Mouse (Mus musculus) ES-E14 (cell line): ENCODE data around the gene Xlr3a. TPM values are rescaled to one million over a fixed set of nuclear protein-coding genes. Genes with fewer than 3 reads are reported as not detected.

ENCODE experiments used
- DNase-seq: peaks from one replicate; pipeline ENCODE4 v3.0.0-alpha.2; 2013; ENCODE audit warnings: low read depth, low spot score
- H3K27ac ChIP-seq: 2 replicates; pipeline ENCODE4 v1.5.1; 2012; ENCODE audit warnings: low read depth, mild to moderate bottlenecking, low read length, moderate library complexity, mixed read lengths; ENCODE audit not compliant: poor library complexity, insufficient read depth, severe bottlenecking
- H3K36me3 ChIP-seq: 2 replicates; pipeline ENCODE4 v1.6.1; 2012; ENCODE audit warnings: mild to moderate bottlenecking, low read length, moderate library complexity, mixed read lengths; ENCODE audit not compliant: control insufficient read depth, poor library complexity, insufficient read depth, severe bottlenecking
- H3K4me1 ChIP-seq, 2 experiments: fragments of 150-350 bp in 1 of 2; sonication (generic) in 1 of 2; 2 replicates each; pipeline ENCODE4 v1.6.1; 2012; ENCODE audit warnings: low read length in 2 of 2, mild to moderate bottlenecking in 1 of 2, mixed read lengths in 1 of 2; ENCODE audit not compliant: control insufficient read depth in 2 of 2, insufficient read depth in 2 of 2, poor library complexity in 1 of 2
- H3K4me3 ChIP-seq, 2 experiments: fragments of 150-350 bp in 1 of 2; sonication (generic) in 1 of 2; 2 replicates each; pipeline ENCODE4 v1.5.1; 2012; ENCODE audit warnings: low read length in 2 of 2, low read depth in 1 of 2, mild to moderate bottlenecking in 1 of 2, mixed read lengths in 1 of 2; ENCODE audit not compliant: insufficient read depth in 1 of 2, poor library complexity in 1 of 2, severe bottlenecking in 1 of 2
- H3K9ac ChIP-seq: 2 replicates; pipeline ENCODE4 v1.6.1; 2012; ENCODE audit warnings: low read depth, mild to moderate bottlenecking, low read length, mixed read lengths; ENCODE audit not compliant: poor library complexity, insufficient read depth, severe bottlenecking
- H3K9me3 ChIP-seq: fragments of 150-350 bp; sonication (generic); 2 replicates; pipeline ENCODE4 v1.6.1; 2012; ENCODE audit warnings: low read depth, mild to moderate bottlenecking, low read length; ENCODE audit not compliant: control insufficient read depth, insufficient read depth
- CHD2 ChIP-seq: IDR thresholded peaks from 2 replicates; pipeline ENCODE4 v1.6.1; 2014; ENCODE audit warnings: mild to moderate bottlenecking, low read depth, low read length, inconsistent platforms
- HCFC1 ChIP-seq: IDR thresholded peaks from 2 replicates; pipeline ENCODE4 v1.6.1; 2012; ENCODE audit warnings: low read length, inconsistent platforms, borderline replicate concordance; ENCODE audit not compliant: insufficient read depth
- MAFK ChIP-seq: IDR thresholded peaks from 2 replicates; pipeline ENCODE4 v1.6.1; 2014; ENCODE audit warnings: mild to moderate bottlenecking, low read depth, low read length, inconsistent platforms; ENCODE audit not compliant: insufficient read depth
- ZC3H11A ChIP-seq: IDR thresholded peaks from 2 replicates; pipeline ENCODE4 v1.6.1; 2012; ENCODE audit warnings: low read depth, mild to moderate bottlenecking, inconsistent platforms, low read length, borderline replicate concordance
- ZNF384 ChIP-seq: IDR thresholded peaks from 2 replicates; pipeline ENCODE4 v1.6.1; 2012; ENCODE audit warnings: low read depth, low read length, inconsistent platforms
- in situ Hi-C, 2 experiments: fragments of 600-800 bp; cut with MboI; formaldehyde crosslinking; loops; one replicate each; pipeline ENCODE4 v1.15.1; 2025; ENCODE audit warnings: low sequenced_read_pairs in 2 of 2, inconsistent platforms in 1 of 2; ENCODE audit not compliant: unreplicated experiment in 2 of 2
- total RNA-seq: library from RNA; depleted of rRNA; stranded (reverse); fragments of 300-350 nt; gene quantifications from 2 replicates; pipeline ENCODE4 v1.2.3, GENCODE M21; 2012

The Xlr3a gene
- total RNA-seq, 1 experiment = 28.8 TPM

DNA sequence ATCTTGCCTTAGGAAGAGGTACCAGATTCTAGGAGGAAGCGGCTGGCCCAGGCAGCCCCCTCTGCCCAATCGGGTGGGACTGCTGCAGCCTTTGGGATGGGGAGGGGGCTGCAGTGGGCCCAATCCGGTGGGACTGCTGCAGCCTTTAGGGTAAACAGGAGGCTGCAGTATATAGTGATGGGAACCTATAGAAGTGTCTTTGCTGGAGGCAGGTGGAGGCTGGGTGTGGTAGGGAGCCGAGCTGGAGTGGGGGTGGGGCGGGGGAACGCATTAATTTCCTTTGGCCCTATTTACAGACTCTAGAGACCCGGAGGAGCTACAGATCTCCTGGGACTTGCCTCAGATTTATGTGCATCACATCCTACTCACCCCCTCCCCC, 32.5 kb downstream of the Xlr3a start, which contains the start of gene Pnma3:
Pnma3 (plus strand) TSS at position 373 of the 379 bp plus-strand sequence.
- H3K4me3 ChIP-seq = peak within 1 kb of the TSS; percentile 3 to 11; a peak in 2 of 4 replicates
- TF ChIP-seq MAFK = no peak
- TF ChIP-seq ZC3H11A = no peak
- TF ChIP-seq CHD2 = no peak
- TF ChIP-seq HCFC1 = no peak
- TF ChIP-seq ZNF384 = no peak

DNA sequence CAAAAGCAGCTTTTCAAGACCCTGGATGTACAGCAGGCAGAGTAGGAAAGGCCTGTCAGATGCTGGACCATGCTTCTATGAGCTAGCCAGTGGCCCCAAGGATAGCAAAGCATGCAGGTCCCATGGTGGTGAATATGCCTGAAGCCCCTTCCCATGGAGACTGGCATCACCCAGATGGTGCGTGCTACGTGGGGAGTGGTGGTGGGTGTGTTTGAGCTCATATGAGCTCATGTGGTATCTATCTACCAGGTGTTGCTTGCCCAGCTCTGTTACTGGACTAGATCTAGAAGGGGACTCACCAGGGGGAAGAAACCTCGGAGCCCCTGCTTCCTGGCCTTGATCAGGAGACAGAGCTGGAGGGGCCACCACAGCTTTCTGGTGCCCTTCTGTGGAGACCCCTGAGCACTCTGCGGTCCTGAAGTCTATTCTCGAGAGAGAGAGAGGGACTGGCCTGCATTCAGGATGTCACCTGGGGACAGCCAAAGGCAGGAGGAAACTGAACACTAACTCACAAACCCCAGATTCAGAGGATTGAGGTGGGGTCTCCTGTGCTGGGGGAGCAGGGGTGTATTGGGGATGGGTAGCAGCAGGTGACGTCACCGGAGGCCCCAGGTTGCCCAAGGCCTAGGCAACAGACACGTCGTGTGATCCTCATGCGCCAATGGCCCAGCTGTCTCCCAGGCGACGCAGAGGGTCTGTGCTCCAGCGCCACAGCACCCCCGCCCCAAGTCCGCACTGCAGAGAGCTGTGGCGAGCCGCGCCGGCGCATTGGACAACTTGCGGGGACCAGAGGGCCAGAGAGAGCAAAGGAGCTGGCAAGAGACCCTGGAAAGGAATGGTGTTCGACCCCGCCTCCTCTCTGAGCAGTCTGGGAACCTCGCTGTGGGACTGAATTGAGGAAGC, 33.1 kb downstream of the Xlr3a start:
- Histone ChIP-seq H3K9me3 (no peaks in the 10 kb centered on the region), H3K4me1 (peaks cover 0 to 2% of the 10 kb centered on the region in 2 experiments; a peak in 1 of 4 replicates), H3K4me3 (peak overlapping the region; percentile 3 to 11; a peak in 2 of 4 replicates), H3K9ac (no peak overlapping the region), H3K36me3 (no peaks in the 10 kb centered on the region), H3K27ac (no peak overlapping the region)
- no peak for DNase-seq
- TF ChIP-seq MAFK (no peak), CHD2 (no peak), ZC3H11A (no peak), HCFC1 (no peak), ZNF384 (no peak)
- in situ Hi-C loops = loop anchor here in 1 of 2 experiments (25.0 kb wide), 1 partner anchor 374 kb away; the partner anchor contains the start of gene Trex2

More for the DNA sequence above, 32.5 kb downstream of the Xlr3a start, which contains the start of gene Pnma3:
- H3K9me3 ChIP-seq = no peaks in the 10 kb centered on the region
- peaks cover 0 to 2% of the 10 kb centered on the region in 2 experiments; a peak in 1 of 4 replicates for H3K4me1 ChIP-seq
- no peak for DNase-seq
- H3K9ac ChIP-seq = no peak within 1 kb of the TSS
- in situ Hi-C loops = loop anchor here in 1 of 2 experiments (25.0 kb wide), 1 partner anchor 373 kb away; the partner anchor contains the start of gene Trex2
- H3K27ac ChIP-seq = no peak within 1 kb of the TSS
- H3K36me3 ChIP-seq = no peaks in the 10 kb centered on the region

DNA sequence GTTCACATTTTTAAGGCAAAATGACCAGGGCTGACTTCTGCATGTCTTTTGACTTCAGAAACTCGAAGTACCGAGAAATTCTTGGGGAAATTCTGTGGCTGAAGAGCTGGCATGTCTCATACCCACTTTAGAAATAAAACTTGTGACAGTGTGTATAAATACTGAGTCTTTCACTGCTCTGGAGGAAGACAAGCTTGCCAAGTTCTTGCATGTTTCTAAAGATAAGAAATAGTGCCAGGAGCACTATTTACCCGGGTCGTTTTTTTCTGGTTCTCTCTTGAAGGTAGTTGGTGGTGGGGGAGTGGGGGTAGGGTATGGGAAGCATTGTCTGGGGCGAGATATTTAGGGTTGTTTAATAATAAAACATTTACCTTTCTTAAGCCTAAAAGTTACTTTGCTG, 34.6 kb downstream of the Xlr3a start:
- Histone ChIP-seq H3K27ac (no peak overlapping the region), H3K36me3 (no peaks in the 10 kb centered on the region), H3K4me1 (peaks cover 0 to 2% of the 10 kb centered on the region in 2 experiments; a peak in 1 of 4 replicates), H3K4me3 (no peak overlapping the region), H3K9me3 (no peaks in the 10 kb centered on the region), H3K9ac (no peak overlapping the region)
- in situ Hi-C loops = loop anchor here in 1 of 2 experiments (25.0 kb wide), 1 partner anchor 375 kb away; the partner anchor contains the start of gene Trex2
- TF ChIP-seq MAFK = no peak
- no peak for TF ChIP-seq ZNF384
- no peak for TF ChIP-seq CHD2
- no peak for TF ChIP-seq HCFC1
- TF ChIP-seq ZC3H11A = no peak
- DNase-seq = no peak

DNA sequence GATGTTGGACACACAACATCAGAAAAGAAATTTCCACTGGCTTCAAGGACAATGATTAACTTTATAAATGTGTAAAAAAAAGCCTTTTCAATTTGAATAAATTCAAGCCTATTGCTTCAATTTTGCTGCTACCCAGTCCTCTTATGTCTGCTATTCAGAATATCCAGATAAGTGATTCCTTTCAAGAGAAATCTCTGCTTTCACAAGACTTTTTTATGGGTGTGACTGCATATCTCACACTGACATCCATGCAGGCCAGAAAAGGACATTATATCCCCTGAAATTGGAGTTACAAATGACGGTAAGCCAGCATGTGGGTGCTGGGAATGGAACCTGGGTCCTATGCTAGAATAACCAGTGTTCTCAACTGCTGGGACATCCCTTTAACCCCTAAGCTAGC, 35.4 kb downstream of the Xlr3a start:
- Histone ChIP-seq H3K4me1 (peaks cover 0 to 2% of the 10 kb centered on the region in 2 experiments; a peak in 1 of 4 replicates), H3K9me3 (no peaks in the 10 kb centered on the region), H3K36me3 (no peaks in the 10 kb centered on the region), H3K4me3 (no peak overlapping the region), H3K27ac (no peak overlapping the region), H3K9ac (no peak overlapping the region)
- no peak for TF ChIP-seq ZNF384
- TF ChIP-seq HCFC1 = no peak
- no peak for TF ChIP-seq ZC3H11A
- TF ChIP-seq MAFK = no peak
- no peak for TF ChIP-seq CHD2
- in situ Hi-C loops = loop anchor here in 1 of 2 experiments (25.0 kb wide), 1 partner anchor 376 kb away; the partner anchor contains the start of gene Trex2
- DNase-seq = no peak
